Mouse (Mus musculus): ENCODE measurements around the gene Jazf1. TPM values are rescaled to one million over a fixed set of nuclear protein-coding genes. Genes with fewer than 3 reads are reported as not detected.

Jazf1 gene
- polyA plus RNA-seq, 1 experiment: 8.8 TPM

GRCm38 (mm10) chr6:52950371-52950770 is 118.1 kb downstream of the Jazf1 start:
- Histone ChIP-seq H3K4me1 (ENCODE audit: control insufficient read depth, insufficient read depth, low read length) (0 out of 2 replicates have a peak, but pooled peaks cover 3% of the 10 kb centered on the region), H3K27ac (ENCODE audit: insufficient read depth, low read length) (no peak overlapping the region)
- no peak for TF ChIP-seq POLR2A (IDR thresholded peaks at IDR 0.05; ENCODE audit: low read depth, low read length)
- no peak for TF ChIP-seq CTCF (IDR thresholded peaks at IDR 0.05; ENCODE audit: borderline replicate concordance, insufficient read depth, low read length)

DNA sequence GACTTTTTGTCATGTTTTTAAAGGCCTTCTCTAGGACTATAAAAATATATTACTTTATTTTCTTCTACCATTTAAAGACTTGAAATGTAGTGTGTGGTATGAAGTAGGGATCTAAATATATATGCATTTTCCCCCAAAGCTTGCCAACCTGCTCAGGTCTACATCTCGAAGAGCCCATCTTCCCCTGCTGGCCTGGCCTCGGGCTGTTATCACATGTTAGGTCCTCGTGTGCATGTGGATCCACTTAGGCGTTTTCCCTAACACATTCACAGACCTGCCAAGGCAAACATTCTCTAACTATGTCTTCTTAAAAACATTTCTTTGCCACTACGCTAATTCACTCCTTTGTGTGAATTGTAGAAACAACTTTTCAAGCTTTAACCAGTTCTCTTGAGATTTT is 125.9 kb downstream of the Jazf1 start:
- no peak overlapping the region for H3K4me3 ChIP-seq (ENCODE audit: insufficient read depth, low read length)
- no peaks in the 10 kb centered on the region for H3K4me1 ChIP-seq (ENCODE audit: control insufficient read depth, insufficient read depth, low read length)
- H3K27ac ChIP-seq (ENCODE audit: insufficient read depth, low read length): no peak overlapping the region
- TF ChIP-seq POLR2A (IDR thresholded peaks at IDR 0.05; ENCODE audit: low read depth, low read length): no peak
- TF ChIP-seq CTCF (IDR thresholded peaks at IDR 0.05; ENCODE audit: borderline replicate concordance, insufficient read depth, low read length): no peak

More at GRCm38 (mm10) chr6:52950371-52950770, 118.1 kb downstream of the Jazf1 start:
- H3K4me3 ChIP-seq (ENCODE audit: insufficient read depth, low read length): no peak overlapping the region

GRCm38 (mm10) chr6:52942101-52942500 is 126.3 kb downstream of the Jazf1 start:
- TF ChIP-seq POLR2A (IDR thresholded peaks at IDR 0.05; ENCODE audit: low read depth, low read length) (no peak), CTCF (IDR thresholded peaks at IDR 0.05; ENCODE audit: borderline replicate concordance, insufficient read depth, low read length) (no peak)
- Histone ChIP-seq H3K4me1 (ENCODE audit: control insufficient read depth, insufficient read depth, low read length) (no peaks in the 10 kb centered on the region), H3K4me3 (ENCODE audit: insufficient read depth, low read length) (no peak overlapping the region), H3K27ac (ENCODE audit: insufficient read depth, low read length) (no peak overlapping the region)

GRCm38 (mm10) chr6:52937916-52938315 is 130.5 kb downstream of the Jazf1 start:
- H3K27ac ChIP-seq (ENCODE audit: insufficient read depth, low read length): no peak overlapping the region
- H3K4me1 ChIP-seq (ENCODE audit: control insufficient read depth, insufficient read depth, low read length): no peaks in the 10 kb centered on the region
- H3K4me3 ChIP-seq (ENCODE audit: insufficient read depth, low read length): no peak overlapping the region
- TF ChIP-seq CTCF (IDR thresholded peaks at IDR 0.05; ENCODE audit: borderline replicate concordance, insufficient read depth, low read length) (no peak), POLR2A (IDR thresholded peaks at IDR 0.05; ENCODE audit: low read depth, low read length) (no peak)

DNA sequence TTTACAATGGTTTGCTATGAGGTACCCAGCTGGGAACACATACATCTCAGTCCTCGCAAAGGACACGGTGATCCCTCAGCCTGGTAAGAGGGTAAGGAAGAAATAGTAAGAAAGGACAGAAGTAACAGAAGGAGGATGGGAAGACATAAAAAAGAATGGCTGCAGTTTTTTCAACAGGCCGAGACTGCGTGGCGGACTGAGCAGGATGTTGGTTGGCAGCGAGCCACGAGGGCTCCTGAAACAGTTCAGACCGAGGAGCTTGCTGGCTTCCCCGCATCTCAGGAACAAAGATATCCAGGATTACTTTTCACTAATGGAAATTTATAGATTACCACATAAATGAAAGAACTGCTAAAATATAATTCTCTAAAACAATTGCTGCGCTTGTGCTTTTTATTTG is 131.4 kb downstream of the Jazf1 start:
- TF ChIP-seq POLR2A (IDR thresholded peaks at IDR 0.05; ENCODE audit: low read depth, low read length): no peak
- no peak for TF ChIP-seq CTCF (IDR thresholded peaks at IDR 0.05; ENCODE audit: borderline replicate concordance, insufficient read depth, low read length)
- Histone ChIP-seq H3K4me3 (ENCODE audit: insufficient read depth, low read length) (no peak overlapping the region), H3K4me1 (ENCODE audit: control insufficient read depth, insufficient read depth, low read length) (no peaks in the 10 kb centered on the region), H3K27ac (ENCODE audit: insufficient read depth, low read length) (no peak overlapping the region)

- Histone ChIP-seq H3K27ac (ENCODE audit: insufficient read depth, low read length) (no peak overlapping the region), H3K4me3 (ENCODE audit: insufficient read depth, low read length) (no peak overlapping the region), H3K4me1 (ENCODE audit: control insufficient read depth, insufficient read depth, low read length) (no peaks in the 10 kb centered on the region)
- TF ChIP-seq CTCF (IDR thresholded peaks at IDR 0.05; ENCODE audit: borderline replicate concordance, insufficient read depth, low read length) (no peak), POLR2A (IDR thresholded peaks at IDR 0.05; ENCODE audit: low read depth, low read length) (no peak)
These were observed 134.4 kb downstream of the Jazf1 start for GRCm38 (mm10) chr6:52934021-52934420.

DNA sequence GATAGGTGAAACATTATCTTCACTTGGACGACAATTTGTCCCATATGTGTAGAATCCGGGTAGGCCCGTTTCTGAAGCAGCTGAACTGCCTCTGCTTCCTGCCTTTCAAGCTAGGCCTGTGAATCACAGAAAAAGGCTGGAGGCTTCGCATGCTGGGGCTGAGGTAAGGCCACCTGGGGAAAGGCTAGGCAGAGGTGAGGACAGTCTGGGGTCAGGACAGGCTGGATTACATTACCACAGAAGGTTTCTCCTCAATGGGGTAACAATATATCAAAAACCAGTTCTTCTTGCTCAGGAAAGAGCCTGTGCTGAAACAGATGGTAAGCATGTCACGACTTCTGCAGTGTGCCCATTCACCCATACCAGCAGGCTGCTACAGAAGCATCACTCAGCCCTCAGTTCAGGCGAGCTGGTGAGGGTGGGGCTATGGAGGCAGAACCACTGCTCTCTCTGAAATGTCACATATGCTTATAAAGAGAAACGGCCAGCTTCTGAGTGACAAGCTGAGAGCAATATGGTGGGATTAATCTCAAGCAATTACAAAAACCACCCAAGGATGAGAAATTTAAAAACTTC is 135.7 kb downstream of the Jazf1 start:
- Histone ChIP-seq H3K4me1 (ENCODE audit: control insufficient read depth, insufficient read depth, low read length) (no peaks in the 10 kb centered on the region), H3K4me3 (ENCODE audit: insufficient read depth, low read length) (no peak overlapping the region), H3K27ac (ENCODE audit: insufficient read depth, low read length) (no peak overlapping the region)
- TF ChIP-seq POLR2A (IDR thresholded peaks at IDR 0.05; ENCODE audit: low read depth, low read length) (no peak), CTCF (IDR thresholded peaks at IDR 0.05; ENCODE audit: borderline replicate concordance, insufficient read depth, low read length) (no peak)

DNA sequence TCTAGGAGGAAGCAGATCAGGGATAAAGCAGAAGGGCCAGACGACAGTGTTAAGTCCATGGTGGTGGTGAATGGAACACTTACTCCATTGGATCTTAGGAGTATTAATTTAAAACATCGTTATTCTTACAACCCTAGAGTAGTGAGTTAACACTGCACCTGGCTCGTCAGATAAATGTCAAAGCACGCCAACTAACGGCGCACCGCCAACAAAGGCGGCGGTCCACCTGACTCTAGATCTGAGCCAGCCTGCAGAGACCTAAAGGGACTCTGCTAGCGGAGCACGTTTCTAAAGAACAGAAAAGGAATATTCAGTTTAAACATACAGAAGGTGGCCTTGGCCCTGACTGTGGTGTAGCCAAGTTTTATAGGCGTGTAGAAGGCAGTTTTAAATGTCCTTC is 139.1 kb downstream of the Jazf1 start:
- no peak for TF ChIP-seq CTCF (IDR thresholded peaks at IDR 0.05; ENCODE audit: borderline replicate concordance, insufficient read depth, low read length)
- TF ChIP-seq POLR2A (IDR thresholded peaks at IDR 0.05; ENCODE audit: low read depth, low read length): no peak
- Histone ChIP-seq H3K4me3 (ENCODE audit: insufficient read depth, low read length) (no peak overlapping the region), H3K27ac (ENCODE audit: insufficient read depth, low read length) (no peak overlapping the region), H3K4me1 (ENCODE audit: control insufficient read depth, insufficient read depth, low read length) (no peaks in the 10 kb centered on the region)

DNA sequence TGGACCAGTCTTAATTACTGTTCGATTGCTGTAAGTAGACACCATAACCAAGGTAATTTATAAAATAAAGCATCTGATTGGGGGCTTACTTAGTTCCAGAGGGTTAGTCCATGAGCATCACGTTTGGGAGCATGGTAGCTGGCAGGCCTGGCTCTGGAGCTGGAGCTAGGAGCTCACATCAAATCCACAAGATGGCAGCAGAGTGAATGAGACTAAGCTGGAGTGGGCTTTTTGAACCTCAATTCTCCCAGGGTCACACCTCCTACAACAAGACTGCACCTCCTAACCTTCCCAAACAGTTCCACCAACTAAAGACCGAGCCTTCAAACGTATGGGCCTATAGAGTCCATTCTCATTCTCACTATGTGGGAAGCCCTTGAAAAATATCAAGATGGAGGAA is 141.5 kb downstream of the Jazf1 start:
- no peak overlapping the region for H3K4me3 ChIP-seq (ENCODE audit: insufficient read depth, low read length)
- no peak overlapping the region for H3K27ac ChIP-seq (ENCODE audit: insufficient read depth, low read length)
- TF ChIP-seq POLR2A (IDR thresholded peaks at IDR 0.05; ENCODE audit: low read depth, low read length): no peak
- TF ChIP-seq CTCF (IDR thresholded peaks at IDR 0.05; ENCODE audit: borderline replicate concordance, insufficient read depth, low read length): peak; percentile 5; the same call in 1 of the 2 replicates
- no peaks in the 10 kb centered on the region for H3K4me1 ChIP-seq (ENCODE audit: control insufficient read depth, insufficient read depth, low read length)

- Histone ChIP-seq H3K27ac (ENCODE audit: insufficient read depth, low read length) (no peak overlapping the region), H3K4me1 (ENCODE audit: control insufficient read depth, insufficient read depth, low read length) (no peaks in the 10 kb centered on the region), H3K4me3 (ENCODE audit: insufficient read depth, low read length) (no peak overlapping the region)
- TF ChIP-seq CTCF (IDR thresholded peaks at IDR 0.05; ENCODE audit: borderline replicate concordance, insufficient read depth, low read length) (no peak), POLR2A (IDR thresholded peaks at IDR 0.05; ENCODE audit: low read depth, low read length) (no peak)
These were observed 142.9 kb downstream of the Jazf1 start for GRCm38 (mm10) chr6:52925458-52926042.

Measured in embryonic fibroblast, embryonic 13.5 days (primary cell).